Mouse (Mus musculus) embryonic facial prominence, embryonic 11.5 days (tissue): ENCODE data around the gene Hist1h1e. TPM values are rescaled to one million over a fixed set of nuclear protein-coding genes. Genes with fewer than 3 reads are reported as not detected.
"Not testable (repeated sequence)": the region's sequence is repeated elsewhere in the genome, so short reads cannot be mapped to it uniquely, and the experiment has no call there.

ENCODE experiments used
- ATAC-seq: fragments of 200-750 bp; cut with Nextera tagmentation; replicated peaks from 2 replicates; pipeline ENCODE4 v1.8.0; 2017; ENCODE audit warnings: low read depth; ENCODE audit not compliant: insufficient number of reproducible peaks, low FRiP score, low TSS enrichment
- DNase-seq: peaks from one replicate; pipeline ENCODE4 v3.0.0-alpha.2; 2015; ENCODE audit warnings: low spot score
- H3K27ac ChIP-seq: fragments of 300-500 bp; sonication (generic); replicated peaks from 2 replicates; pipeline ENCODE4 v1.5.1; 2014; ENCODE audit warnings: mild to moderate bottlenecking, low read depth, low read length, control low read depth
- H3K27me3 ChIP-seq: fragments of 300-500 bp; sonication (generic); 2 replicates; pipeline ENCODE4 v1.6.1; 2014; ENCODE audit warnings: mild to moderate bottlenecking, low read length, moderate library complexity, mixed read lengths; ENCODE audit not compliant: control insufficient read depth, insufficient read depth
- H3K36me3 ChIP-seq: fragments of 300-500 bp; sonication (generic); replicated peaks from 2 replicates; pipeline ENCODE4 v1.6.1; 2014; ENCODE audit warnings: low read depth, mild to moderate bottlenecking, low read length, moderate library complexity, mixed read lengths; ENCODE audit not compliant: control insufficient read depth, insufficient read depth
- H3K4me1 ChIP-seq: fragments of 300-500 bp; sonication (generic); 2 replicates; pipeline ENCODE4 v1.6.1; 2014; ENCODE audit warnings: low read length, mixed read lengths; ENCODE audit not compliant: control insufficient read depth, insufficient read depth
- H3K4me2 ChIP-seq: fragments of 300-500 bp; sonication (generic); 2 replicates; pipeline ENCODE4 v1.6.1; 2014; ENCODE audit warnings: low read depth, mild to moderate bottlenecking, control low read depth, low read length, moderate library complexity
- H3K4me3 ChIP-seq: fragments of 300-500 bp; sonication (generic); 2 replicates; pipeline ENCODE4 v1.5.1; 2014; ENCODE audit warnings: low read depth, low read length, control low read depth
- H3K9ac ChIP-seq: fragments of 300-500 bp; sonication (generic); replicated peaks from 2 replicates; pipeline ENCODE4 v1.6.1; 2014; ENCODE audit warnings: mild to moderate bottlenecking, control low read depth, low read length
- H3K9me3 ChIP-seq: fragments of 300-500 bp; sonication (generic); replicated peaks from 2 replicates; pipeline ENCODE4 v1.6.1; 2016; ENCODE audit warnings: mild to moderate bottlenecking, low read length, inconsistent platforms, mixed read lengths; ENCODE audit not compliant: control insufficient read depth
- WGBS: fragments of 180-500 bp; shearing (Covaris S2); extraction: QIAGEN DNeasy Blood & Tissue Kit; methylation state at CpG from one replicate; pipeline ENCODE4 v1.1.7; 2014; 5-methylcytosine and 5-hydroxymethylcytosine counted together
- polyA plus RNA-seq: library from polyadenylated mRNA; unstranded; fragments of >200 nt; fragmentation: Nextera tagmentation; extraction: Ambion mirVana; gene quantifications from 2 replicates; pipeline ENCODE4 v1.2.1, GENCODE M21; 2014

Gene Hist1h1e
- polyA plus RNA-seq, 1 experiment from 2014 or later: 23.0 TPM

- DNase-seq: no peak
- Histone ChIP-seq H3K36me3 (no peaks in the 10 kb centered on the region), H3K27me3 (no peaks in the 10 kb centered on the region), H3K4me2 (no peak overlapping the region), H3K9ac (no peak overlapping the region), H3K4me1 (no peaks in the 10 kb centered on the region), H3K27ac (no peak overlapping the region), H3K4me3 (no peak overlapping the region), H3K9me3 (no peaks in the 10 kb centered on the region)
- WGBS: 83% methylated on average over 1 of the region's 1 CpGs
- no peak for ATAC-seq
Measured at GRCm38 (mm10) chr13:23577835-23578234, 44.5 kb downstream of the Hist1h1e start.

GRCm38 (mm10) chr13:23576906-23577639 lies 45.3 kb downstream of the Hist1h1e start:
- H3K27me3 ChIP-seq: no peaks in the 10 kb centered on the region

DNA sequence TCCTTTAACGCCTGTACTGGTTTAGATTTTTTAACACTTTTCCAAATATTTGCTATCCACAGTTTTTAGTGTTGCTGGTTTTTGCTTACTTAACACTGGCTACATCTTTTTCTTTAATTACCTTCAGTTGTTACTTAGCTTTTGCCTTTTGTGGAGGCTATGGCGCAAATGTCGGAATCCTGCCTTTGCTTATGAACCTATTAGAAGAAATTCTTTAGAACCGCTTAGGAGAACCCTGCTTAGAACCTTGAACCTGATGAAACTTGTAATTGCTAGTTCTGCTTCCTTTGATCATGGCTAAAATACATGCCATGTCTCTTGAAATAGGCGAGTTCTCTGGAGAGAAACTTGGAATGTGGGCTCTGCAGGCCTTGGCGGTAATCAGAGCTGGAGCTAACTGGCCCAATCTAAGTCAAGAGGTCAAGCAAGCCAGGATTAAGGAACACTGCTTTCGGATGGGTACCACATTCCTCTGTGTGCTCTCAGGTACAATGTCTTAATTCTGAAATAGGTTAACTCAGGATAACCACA lies 45.9 kb downstream of the Hist1h1e start:
- H3K27me3 ChIP-seq: no peaks in the 10 kb centered on the region
- peak overlapping the region; percentile 79 for H3K9ac ChIP-seq
- no peaks in the 10 kb centered on the region for H3K9me3 ChIP-seq
- no peaks in the 10 kb centered on the region for H3K4me1 ChIP-seq
- DNase-seq: peak; percentile 69
- WGBS: 2% methylated on average over 7 of the region's 7 CpGs
- H3K4me3 ChIP-seq: peak overlapping the region; percentile 48
- ATAC-seq: no peak
- H3K27ac ChIP-seq: peak overlapping the region; percentile 91
- H3K36me3 ChIP-seq: no peaks in the 10 kb centered on the region
- H3K4me2 ChIP-seq: peak overlapping the region; percentile 67

More at GRCm38 (mm10) chr13:23576906-23577639, 45.3 kb downstream of the Hist1h1e start:
- peak overlapping the region; percentile 67 for H3K4me2 ChIP-seq
- DNase-seq: no peak
- no peak for ATAC-seq
- WGBS: 41% methylated on average over 6 of the region's 6 CpGs
- H3K9ac ChIP-seq: peak overlapping the region; percentile 79
- H3K36me3 ChIP-seq: no peaks in the 10 kb centered on the region
- no peaks in the 10 kb centered on the region for H3K9me3 ChIP-seq
- peak overlapping the region; percentile 91 for H3K27ac ChIP-seq
- no peaks in the 10 kb centered on the region for H3K4me1 ChIP-seq
- H3K4me3 ChIP-seq: peak overlapping the region; percentile 48

DNA sequence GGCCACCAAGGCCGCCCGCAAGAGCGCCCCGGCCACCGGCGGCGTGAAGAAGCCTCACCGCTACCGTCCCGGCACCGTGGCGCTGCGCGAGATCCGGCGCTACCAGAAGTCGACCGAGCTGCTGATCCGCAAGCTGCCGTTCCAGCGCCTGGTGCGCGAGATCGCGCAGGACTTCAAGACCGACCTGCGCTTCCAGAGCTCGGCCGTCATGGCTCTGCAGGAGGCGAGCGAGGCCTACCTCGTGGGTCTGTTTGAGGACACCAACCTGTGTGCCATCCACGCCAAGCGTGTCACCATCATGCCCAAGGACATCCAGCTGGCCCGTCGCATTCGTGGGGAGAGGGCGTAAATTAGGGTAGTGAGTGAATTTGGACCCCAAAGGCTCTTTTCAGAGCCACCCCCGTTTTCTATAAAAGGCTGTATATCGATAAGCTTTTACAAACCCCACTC lies 46.5 kb downstream of the Hist1h1e start:
- H3K4me1 ChIP-seq, H3K9me3 ChIP-seq, H3K36me3 ChIP-seq, H3K27me3 ChIP-seq, ATAC-seq: not testable (repeated sequence)
- Histone ChIP-seq H3K4me2 (peak overlapping the region; percentile 67), H3K27ac (peak overlapping the region; percentile 91), H3K4me3 (peak overlapping the region; percentile 48), H3K9ac (peak overlapping the region; percentile 79)
- 0% methylated on average over 9 of the region's 40 CpGs for WGBS
- peak; percentile 50 for DNase-seq

DNA sequence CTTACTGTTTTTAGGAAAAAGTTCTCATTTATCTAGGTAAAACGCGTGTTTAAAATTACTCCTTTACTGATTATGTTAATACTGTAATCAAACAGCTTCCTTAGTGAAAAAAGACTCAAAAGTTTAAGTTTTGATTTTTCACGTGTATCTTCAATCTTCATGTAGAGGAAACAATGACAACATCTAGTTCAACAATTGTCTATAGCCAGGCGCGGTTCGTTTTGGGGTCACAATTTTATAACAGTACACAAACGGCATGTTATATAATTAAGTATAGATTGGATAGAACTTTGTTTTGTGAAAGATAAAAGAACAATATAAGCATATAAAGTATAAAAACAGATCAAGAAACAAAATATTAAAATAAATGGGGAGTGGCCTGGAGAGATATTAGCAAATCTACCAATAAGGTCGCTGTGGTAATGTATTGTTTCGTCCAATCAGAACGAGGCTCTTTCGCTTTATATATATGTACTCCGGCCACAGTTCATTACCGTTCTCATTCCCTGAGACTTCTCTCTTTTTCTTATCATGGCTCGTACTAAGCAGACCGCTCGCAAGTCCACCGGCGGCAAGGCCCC lies 47.0 kb downstream of the Hist1h1e start, which contains the start of gene Hist1h3d:
Gene Hist1h3d, plus strand, starts transcription at position 493 of the 581 bp plus-strand sequence.
- H3K9ac ChIP-seq: peak within 1 kb of the TSS; percentile 79
- H3K4me1 ChIP-seq: no peaks in the 10 kb centered on the region
- peak within 1 kb of the TSS; percentile 91 for H3K27ac ChIP-seq
- peak; percentile 91 for DNase-seq
- WGBS: under 1% methylated on average over 17 of the region's 18 CpGs
- H3K9me3 ChIP-seq: no peaks in the 10 kb centered on the region
- H3K27me3 ChIP-seq: no peaks in the 10 kb centered on the region
- H3K4me3 ChIP-seq: peak within 1 kb of the TSS; percentile 48
- ATAC-seq: peak; percentile 53
- H3K36me3 ChIP-seq: no peaks in the 10 kb centered on the region
- H3K4me2 ChIP-seq: peak within 1 kb of the TSS; percentile 67

DNA sequence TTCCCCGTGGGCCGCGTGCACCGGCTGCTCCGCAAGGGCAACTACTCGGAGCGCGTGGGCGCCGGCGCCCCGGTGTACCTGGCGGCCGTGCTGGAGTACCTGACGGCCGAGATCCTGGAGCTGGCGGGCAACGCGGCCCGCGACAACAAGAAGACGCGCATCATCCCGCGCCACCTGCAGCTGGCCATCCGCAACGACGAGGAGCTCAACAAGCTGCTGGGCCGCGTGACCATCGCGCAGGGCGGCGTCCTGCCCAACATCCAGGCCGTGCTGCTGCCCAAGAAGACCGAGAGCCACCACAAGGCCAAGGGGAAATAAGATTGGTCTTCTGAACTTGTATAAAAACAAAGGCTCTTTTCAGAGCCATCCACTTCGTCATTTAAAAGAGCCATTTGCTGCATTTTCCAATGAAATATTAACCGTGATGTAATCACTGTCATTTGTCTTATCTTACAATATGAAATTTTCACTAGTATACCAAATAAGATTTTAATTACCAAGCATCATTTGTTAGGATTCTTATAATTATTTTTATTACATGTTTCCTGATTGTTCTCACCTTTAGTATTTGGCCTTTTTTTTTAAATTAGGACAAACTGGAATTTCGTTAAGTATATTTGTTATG lies 47.7 kb downstream of the Hist1h1e start:
- WGBS: 0% methylated on average over 5 of the region's 39 CpGs
- not testable (repeated sequence) for ATAC-seq

DNA sequence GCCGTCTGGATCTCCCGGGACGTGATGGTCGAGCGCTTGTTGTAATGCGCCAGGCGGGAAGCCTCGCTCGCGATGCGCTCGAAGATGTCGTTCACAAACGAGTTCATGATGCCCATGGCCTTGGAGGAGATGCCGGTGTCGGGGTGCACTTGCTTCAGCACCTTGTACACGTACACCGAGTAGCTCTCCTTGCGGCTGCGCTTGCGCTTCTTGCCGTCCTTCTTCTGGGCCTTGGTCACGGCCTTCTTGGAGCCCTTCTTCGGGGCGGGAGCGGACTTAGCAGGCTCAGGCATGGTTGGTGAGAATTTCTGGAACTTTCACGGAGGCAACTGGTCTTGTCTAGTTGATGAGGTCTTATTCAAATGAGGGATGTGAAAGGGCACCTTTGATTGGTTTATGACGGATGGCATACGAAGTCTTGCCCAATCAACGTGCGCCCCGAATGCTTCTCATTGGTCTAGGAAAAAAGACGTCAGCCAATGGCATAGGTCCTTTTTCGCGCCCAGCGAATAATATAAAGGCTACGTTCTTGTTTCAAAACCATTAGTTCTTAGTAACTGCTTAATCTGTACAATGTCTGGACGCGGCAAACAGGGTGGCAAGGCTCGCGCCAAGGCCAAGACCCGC lies 48.3 kb downstream of the Hist1h1e start, which contains the start of the genes Hist1h2bf and Hist1h2ad:
Gene Hist1h2bf, minus strand, starts transcription at position 299 of the 627 bp plus-strand sequence.
Gene Hist1h2ad, plus strand, starts transcription at position 484 of the 627 bp plus-strand sequence.
- peak within 1 kb of the TSS; percentile 95 for H3K27ac ChIP-seq
- H3K9ac ChIP-seq: peak within 1 kb of the TSS; percentile 68
- H3K4me3 ChIP-seq: peak within 1 kb of the TSS; percentile 46
- H3K27me3 ChIP-seq, H3K9me3 ChIP-seq, H3K4me1 ChIP-seq, H3K36me3 ChIP-seq: not testable (repeated sequence)
- WGBS: 0% methylated on average over 19 of the region's 42 CpGs
- H3K4me2 ChIP-seq: peak within 1 kb of the TSS; percentile 71
- DNase-seq: peak; percentile 98
- ATAC-seq: peak; percentile 92

More for the DNA sequence above, 47.7 kb downstream of the Hist1h1e start:
- peak overlapping the region; percentile 30 for H3K4me3 ChIP-seq
- H3K4me1 ChIP-seq, H3K27me3 ChIP-seq, H3K36me3 ChIP-seq, H3K9me3 ChIP-seq: not testable (repeated sequence)
- H3K4me2 ChIP-seq: peak overlapping the region; percentile 52
- peak overlapping the region; percentile 61 for H3K9ac ChIP-seq
- peak; percentile 59 for DNase-seq
- peak overlapping the region; percentile 91 for H3K27ac ChIP-seq
